Mouse (Mus musculus) ES-Bruce4 (cell line): ENCODE results near the gene Gkap1. TPM values are rescaled to one million over a fixed set of nuclear protein-coding genes. Genes with fewer than 3 reads are reported as not detected.
A peak's percentile ranks its signal among the peaks of the same experiment; 100 is the strongest.

Source experiments
- H3K27ac ChIP-seq: 2 replicates; pipeline ENCODE4 v1.5.1; 2012; ENCODE audit warnings: low read length, inconsistent platforms; ENCODE audit not compliant: insufficient read depth
- H3K27me3 ChIP-seq: 2 replicates; pipeline ENCODE4 v1.6.1; 2012; ENCODE audit warnings: mild to moderate bottlenecking, low read length, inconsistent platforms; ENCODE audit not compliant: control insufficient read depth, poor library complexity, insufficient read depth, severe bottlenecking
- H3K36me3 ChIP-seq: 2 replicates; pipeline ENCODE4 v1.6.1; 2012; ENCODE audit warnings: inconsistent platforms, mild to moderate bottlenecking, low read length, moderate library complexity; ENCODE audit not compliant: control insufficient read depth, poor library complexity, insufficient read depth, severe bottlenecking
- H3K4me1 ChIP-seq: one replicate; pipeline ENCODE4 v1.8.1; 2011; ENCODE audit warnings: low read length; ENCODE audit not compliant: control insufficient read depth, insufficient read depth
- H3K4me3 ChIP-seq: 2 replicates; pipeline ENCODE4 v1.5.1; 2011; ENCODE audit warnings: low read depth, mild to moderate bottlenecking, low read length
- H3K9ac ChIP-seq: 2 replicates; pipeline ENCODE4 v1.6.1; 2012; ENCODE audit warnings: low read depth, mild to moderate bottlenecking, inconsistent platforms; ENCODE audit not compliant: poor library complexity, severe bottlenecking
- H3K9me3 ChIP-seq: replicated peaks from 2 replicates; pipeline ENCODE4 v1.6.1; 2012; ENCODE audit warnings: mild to moderate bottlenecking, low read length, inconsistent platforms; ENCODE audit not compliant: control insufficient read depth, poor library complexity, insufficient read depth, severe bottlenecking
- CTCF ChIP-seq: IDR thresholded peaks from one replicate; pipeline ENCODE4 v1.8.1; 2011; ENCODE audit warnings: low read depth, low read length
- EP300 ChIP-seq: IDR thresholded peaks from 2 replicates; pipeline ENCODE4 v1.6.1; 2011; ENCODE audit warnings: low read depth, low read length; ENCODE audit not compliant: insufficient read depth
- POLR2A ChIP-seq: IDR thresholded peaks from one replicate; pipeline ENCODE4 v1.8.1; 2011; ENCODE audit warnings: low read length; ENCODE audit not compliant: insufficient read depth
- polyA plus RNA-seq: library from polyadenylated mRNA; stranded (reverse); fragments of >200 nt; gene quantifications from 2 replicates; pipeline ENCODE4 v1.2.4, GENCODE M21; 2011; ENCODE audit warnings: low read depth; ENCODE audit not compliant: missing spikeins, insufficient read depth, insufficient read length

Gene Gkap1
- polyA plus RNA-seq, 1 experiment: 44.2 TPM

DNA sequence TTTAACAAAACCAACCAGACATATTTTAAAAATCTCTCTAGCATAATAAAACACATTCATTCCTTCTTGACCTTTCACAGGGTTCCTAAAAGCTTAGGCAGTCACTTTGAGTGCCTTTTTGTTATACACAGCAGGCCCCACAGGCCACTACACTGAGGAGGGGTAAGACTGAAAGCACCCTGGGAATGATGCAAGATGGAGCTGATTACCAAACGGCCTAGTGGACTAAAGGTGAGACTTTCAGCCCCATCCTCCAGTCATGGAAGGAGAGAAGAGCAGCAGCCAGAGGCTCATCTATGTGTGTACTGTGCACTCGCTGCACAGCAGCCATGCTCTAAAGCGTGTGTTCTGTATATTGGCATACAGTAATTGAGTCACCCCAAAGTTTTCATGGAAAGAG, 80.6 kb downstream of the Gkap1 start:
- H3K4me1 ChIP-seq: no peaks in the 10 kb centered on the region
- TF ChIP-seq EP300 (no peak), CTCF (no peak), POLR2A (no peak)
- no peak overlapping the region for H3K27ac ChIP-seq
- no peak overlapping the region for H3K4me3 ChIP-seq
- H3K9me3 ChIP-seq: no peaks in the 10 kb centered on the region
- H3K36me3 ChIP-seq: peaks cover 40% of the 10 kb centered on the region
- H3K27me3 ChIP-seq: no peaks in the 10 kb centered on the region
- no peak overlapping the region for H3K9ac ChIP-seq

DNA sequence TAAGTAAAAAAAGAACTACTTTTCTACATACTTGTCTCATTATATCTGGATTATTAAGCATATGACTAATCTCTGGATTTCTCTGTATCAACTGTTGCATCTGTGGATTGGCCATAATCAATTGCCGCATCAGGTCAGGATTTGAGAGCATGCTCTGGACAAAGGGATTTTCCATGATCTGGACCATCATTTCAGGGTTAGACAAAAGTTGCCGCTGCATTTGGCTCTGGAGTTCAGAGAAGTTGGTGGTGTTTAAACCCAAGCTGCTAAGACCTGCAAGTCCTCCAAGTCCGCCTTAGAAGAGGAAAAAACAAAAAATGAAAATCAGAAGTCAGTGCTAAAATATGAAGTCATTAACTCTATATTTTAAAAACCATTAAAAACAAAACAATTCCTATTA, 82.3 kb downstream of the Gkap1 start:
- Histone ChIP-seq H3K9ac (no peak overlapping the region), H3K4me1 (no peaks in the 10 kb centered on the region), H3K4me3 (no peak overlapping the region), H3K27me3 (no peaks in the 10 kb centered on the region), H3K9me3 (no peaks in the 10 kb centered on the region), H3K27ac (no peak overlapping the region), H3K36me3 (peaks cover 40% of the 10 kb centered on the region)
- TF ChIP-seq POLR2A (no peak), EP300 (no peak), CTCF (no peak)

DNA sequence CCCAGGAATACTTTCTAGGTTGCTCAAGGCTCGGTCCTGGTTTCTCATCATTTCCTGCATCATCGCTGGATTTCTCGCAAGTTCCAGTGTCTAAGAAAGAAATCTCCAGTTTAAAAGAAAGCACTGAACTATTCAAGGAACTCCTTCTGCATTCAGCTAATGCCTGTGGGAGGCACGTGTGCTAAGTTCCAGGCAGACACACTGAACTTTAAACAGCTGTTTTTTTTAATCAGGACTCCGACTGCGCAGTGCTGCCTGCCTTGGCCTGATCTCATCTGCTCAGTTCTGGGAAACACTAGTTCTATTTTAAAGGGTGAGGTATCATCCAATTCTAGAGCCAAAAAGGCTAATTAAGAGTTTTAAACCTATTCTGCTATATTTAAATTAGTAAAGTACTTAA, 83.4 kb downstream of the Gkap1 start:
- TF ChIP-seq POLR2A (no peak), EP300 (no peak), CTCF (no peak)
- H3K4me1 ChIP-seq: no peaks in the 10 kb centered on the region
- H3K9me3 ChIP-seq: no peaks in the 10 kb centered on the region
- H3K4me3 ChIP-seq: no peak overlapping the region
- H3K36me3 ChIP-seq: peaks cover 46% of the 10 kb centered on the region
- no peaks in the 10 kb centered on the region for H3K27me3 ChIP-seq
- no peak overlapping the region for H3K9ac ChIP-seq
- no peak overlapping the region for H3K27ac ChIP-seq

DNA sequence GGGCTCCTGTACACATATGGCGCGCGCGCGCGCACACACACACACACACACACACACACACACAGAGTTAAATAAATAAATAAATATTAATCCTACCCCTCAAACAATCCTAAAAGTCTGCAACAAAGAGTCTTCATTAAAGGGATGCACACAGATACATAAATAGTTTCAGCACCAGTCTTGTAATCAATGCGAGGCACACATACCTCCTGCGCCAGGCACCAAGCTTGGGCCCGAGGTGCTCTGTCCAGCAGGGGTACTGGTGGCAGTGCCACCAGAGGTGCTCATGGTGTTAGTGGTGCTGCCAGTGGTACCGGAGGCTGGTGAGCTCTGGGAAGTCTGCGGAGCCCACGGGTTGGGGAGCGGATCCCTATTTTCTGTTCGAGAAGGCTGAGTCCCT, 84.0 kb downstream of the Gkap1 start:
- H3K4me3 ChIP-seq: no peak overlapping the region
- no peaks in the 10 kb centered on the region for H3K4me1 ChIP-seq
- TF ChIP-seq EP300 (no peak), POLR2A (no peak), CTCF (no peak)
- H3K9ac ChIP-seq: no peak overlapping the region
- no peak overlapping the region for H3K27ac ChIP-seq
- no peaks in the 10 kb centered on the region for H3K9me3 ChIP-seq
- peaks cover 46% of the 10 kb centered on the region for H3K36me3 ChIP-seq
- H3K27me3 ChIP-seq: no peaks in the 10 kb centered on the region

DNA sequence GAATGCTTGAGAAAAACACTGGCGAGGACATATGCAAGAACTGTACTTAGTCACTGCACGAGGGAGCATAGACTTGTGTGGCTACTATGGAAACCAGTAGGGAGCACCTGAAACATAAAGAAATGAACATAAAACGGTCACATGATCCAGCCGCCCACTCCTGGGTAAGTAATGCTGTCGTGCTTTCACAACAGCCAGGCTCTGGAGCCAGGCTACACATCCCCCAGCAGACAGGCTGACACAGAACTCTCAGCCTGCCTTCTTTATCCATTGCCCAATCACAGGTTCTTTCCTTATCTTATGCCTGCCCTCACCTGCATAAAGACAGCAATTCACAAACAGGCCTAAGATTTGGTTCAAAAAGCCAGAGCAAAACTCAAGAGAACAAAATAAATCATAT, 86.0 kb downstream of the Gkap1 start:
- no peaks in the 10 kb centered on the region for H3K9me3 ChIP-seq
- no peak overlapping the region for H3K27ac ChIP-seq
- no peak overlapping the region for H3K4me3 ChIP-seq
- H3K36me3 ChIP-seq: peaks cover 33% of the 10 kb centered on the region
- no peaks in the 10 kb centered on the region for H3K4me1 ChIP-seq
- no peak overlapping the region for H3K9ac ChIP-seq
- TF ChIP-seq CTCF: no peak
- no peak for TF ChIP-seq POLR2A
- TF ChIP-seq EP300: no peak
- no peaks in the 10 kb centered on the region for H3K27me3 ChIP-seq

DNA sequence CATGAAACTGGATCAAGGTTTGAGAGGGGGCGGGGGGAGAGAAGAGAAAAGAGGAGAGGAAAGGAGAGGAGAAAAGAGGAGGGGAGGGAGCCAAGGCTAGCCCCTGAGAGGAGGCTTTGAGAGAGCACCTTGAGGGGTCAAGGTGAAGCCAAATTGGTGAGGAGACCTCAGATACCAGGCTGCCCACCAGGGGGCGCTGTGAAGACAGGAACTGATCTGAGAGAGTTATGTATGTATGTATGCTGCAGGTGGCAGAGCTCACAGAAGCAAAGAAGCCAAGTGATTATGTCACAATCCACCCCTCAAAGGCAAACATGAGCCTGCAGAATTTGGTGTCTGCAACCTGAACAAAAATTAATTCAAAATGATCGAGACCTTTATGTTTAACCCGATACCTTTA, 87.1 kb downstream of the Gkap1 start:
- H3K9me3 ChIP-seq: no peaks in the 10 kb centered on the region
- no peaks in the 10 kb centered on the region for H3K27me3 ChIP-seq
- no peak overlapping the region for H3K27ac ChIP-seq
- no peak overlapping the region for H3K4me3 ChIP-seq
- peaks cover 33% of the 10 kb centered on the region for H3K36me3 ChIP-seq
- no peaks in the 10 kb centered on the region for H3K4me1 ChIP-seq
- no peak overlapping the region for H3K9ac ChIP-seq
- TF ChIP-seq EP300: no peak
- TF ChIP-seq CTCF: peak; percentile 96
- TF ChIP-seq POLR2A: no peak
